Mouse (Mus musculus): Measurements from ENCODE around the gene Rxra.

DNA sequence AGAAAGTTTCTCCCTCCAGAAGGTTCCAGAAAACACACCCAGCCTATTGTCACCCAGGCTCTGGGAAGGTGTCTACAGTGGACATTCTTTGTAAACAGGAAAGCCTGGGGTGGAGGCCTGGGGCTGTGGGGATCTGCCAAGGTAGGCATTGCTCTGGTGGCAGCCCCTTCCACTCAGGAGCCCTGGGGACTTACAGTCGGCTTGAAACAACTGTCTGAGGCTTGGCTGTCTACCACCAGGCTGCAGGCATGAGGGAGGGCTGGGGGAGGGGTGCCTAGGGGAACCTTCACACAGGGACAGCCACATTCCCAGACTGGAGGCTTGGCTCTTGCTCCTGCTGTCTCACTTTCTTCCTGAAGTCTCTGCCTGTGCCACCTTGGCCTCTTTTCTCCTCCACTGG is 58.1 kb downstream of the Rxra start:
- TF ChIP-seq CTCF (IDR thresholded peaks at IDR 0.05; ENCODE audit: control insufficient read depth, insufficient read depth, low read length) (no peak), POLR2A (IDR thresholded peaks at IDR 0.05; ENCODE audit: borderline replicate concordance, control insufficient read depth, low read depth, low read length) (no peak)

Measured in bone marrow, adult 2 months (tissue).